Mouse (Mus musculus) CD4-positive, CD25-positive, alpha-beta regulatory T cell, adult 4 months (primary cell): ENCODE measurements around the gene Gm10974. TPM values are rescaled to one million over a fixed set of nuclear protein-coding genes. Genes with fewer than 3 reads are reported as not detected.

Experiments
- ATAC-seq: one replicate; pipeline ENCODE4 v1.8.0; 2017
- polyA plus RNA-seq, 2 experiments: library from polyadenylated mRNA; unstranded; fragments of 100-300 nt; shearing (Covaris generic); gene quantifications; one replicate each; pipeline ENCODE4 v1.2.1; 2017

Gm10974 gene
- polyA plus RNA-seq, 2 experiments from 2014 or later = not detected

DNA sequence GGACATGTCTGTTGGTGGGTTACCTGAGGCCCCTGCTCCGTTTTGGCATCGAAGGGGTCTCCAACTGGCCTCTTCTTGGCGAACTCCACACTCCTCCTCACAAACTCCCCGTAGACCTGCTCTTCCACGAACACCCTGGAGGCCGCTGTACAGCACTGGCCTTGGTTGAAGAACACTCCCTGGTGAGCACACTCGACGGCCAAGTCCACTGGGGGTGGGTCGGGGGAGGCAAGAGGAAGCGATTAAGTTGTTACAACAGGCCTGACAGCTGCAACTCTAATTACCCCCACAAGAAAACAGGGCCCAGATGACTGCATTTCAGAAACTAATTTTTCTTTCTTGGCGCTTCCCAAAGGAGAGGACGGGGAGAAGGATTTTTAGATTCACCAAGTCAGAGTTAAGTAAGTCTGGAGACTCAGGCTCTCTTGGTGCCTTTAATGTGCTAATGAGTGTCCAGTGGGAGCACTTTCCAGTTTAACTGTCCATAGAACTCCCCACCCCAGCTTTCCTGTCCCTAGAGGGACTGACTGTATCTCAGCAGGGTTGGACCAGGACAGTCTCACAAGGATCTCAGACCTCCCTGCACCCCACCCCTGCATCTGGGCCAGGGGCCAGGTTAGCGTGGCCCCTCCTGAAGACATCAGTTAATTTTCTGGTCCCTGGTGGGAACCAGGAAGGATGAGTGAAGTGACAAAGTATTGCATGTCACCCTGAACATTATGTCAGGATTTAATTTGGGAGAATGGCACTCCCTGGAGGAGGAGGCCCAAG, 40.4 kb downstream of the Gm10974 start:
- no peak for ATAC-seq

DNA sequence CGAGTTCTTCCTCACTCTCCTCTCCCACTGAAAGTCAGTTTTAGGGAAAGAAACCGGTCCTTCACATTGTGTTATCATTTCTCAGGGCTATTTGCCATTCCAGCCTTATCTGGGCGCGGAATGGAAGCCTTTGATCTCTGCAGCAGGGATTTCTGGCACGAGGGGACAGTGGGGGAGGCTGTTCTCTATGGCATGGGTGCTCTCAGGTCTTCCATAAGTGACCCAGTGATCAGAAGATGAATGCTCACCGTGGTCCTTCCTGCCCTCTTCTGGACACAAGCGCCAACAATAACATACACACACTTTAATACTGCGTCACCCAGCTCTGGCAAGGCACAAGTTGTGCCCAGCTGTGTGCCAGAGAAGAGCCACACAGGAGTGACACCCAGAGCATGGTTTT, 41.3 kb downstream of the Gm10974 start:
- no peak for ATAC-seq

DNA sequence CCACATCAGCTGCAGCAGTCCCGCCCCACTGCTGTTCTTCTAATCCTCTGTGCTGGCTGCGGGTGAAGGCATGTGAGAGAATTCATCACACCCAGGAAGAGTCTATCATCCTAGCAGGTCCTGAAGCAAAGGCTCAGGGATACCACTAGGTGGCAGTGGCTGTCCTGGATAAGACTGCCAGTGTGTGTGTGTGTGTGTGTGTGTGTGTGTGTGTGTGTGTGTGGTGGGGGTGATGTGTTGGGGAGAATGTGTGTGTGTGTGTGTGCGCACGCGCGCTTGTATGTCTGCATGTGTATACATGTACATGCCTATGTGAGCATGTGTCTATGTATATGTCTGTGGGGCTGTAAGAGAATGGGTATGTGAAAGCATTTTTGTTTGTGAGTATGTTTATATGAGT, 43.7 kb downstream of the Gm10974 start:
- no peak for ATAC-seq

DNA sequence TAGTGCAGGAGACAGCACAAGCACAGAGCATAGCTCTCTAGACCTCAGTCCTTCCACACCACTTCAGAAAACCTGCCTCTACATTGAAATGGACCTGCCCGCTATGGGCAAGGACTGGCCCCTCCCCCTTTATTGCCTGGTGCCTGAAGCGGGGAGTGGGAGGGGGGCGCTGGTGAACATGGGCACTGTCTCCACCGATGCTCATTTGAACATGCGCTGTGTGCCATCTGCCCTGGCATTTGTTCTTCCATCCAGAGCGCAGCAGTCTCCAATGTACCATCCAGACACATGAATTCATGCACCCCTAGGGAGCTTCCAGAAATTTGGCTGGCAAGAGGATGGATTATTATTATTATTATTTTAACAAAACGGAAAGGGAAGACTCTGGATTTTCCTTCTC, 47.4 kb downstream of the Gm10974 start:
- ATAC-seq = no peak

DNA sequence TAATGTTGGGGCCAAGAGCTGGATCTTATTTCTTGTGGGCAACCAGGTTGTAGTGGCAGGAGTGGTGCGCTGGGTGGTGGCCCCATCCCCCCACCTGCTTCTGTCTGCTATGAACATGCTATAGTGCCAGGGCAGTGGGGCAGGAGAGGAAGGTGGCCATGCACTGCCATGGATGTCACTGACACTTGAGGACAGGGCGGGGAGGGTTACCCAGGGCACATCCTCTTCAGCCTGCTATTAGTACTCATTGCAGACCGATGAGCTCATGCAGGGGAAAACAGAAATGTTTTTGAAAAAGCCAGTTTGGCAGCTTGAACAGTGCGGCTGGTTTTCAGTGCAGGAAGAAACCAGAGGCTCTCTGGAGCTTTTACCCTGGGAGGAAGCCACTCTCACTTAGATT, 51.1 kb downstream of the Gm10974 start:
- ATAC-seq = no peak

DNA sequence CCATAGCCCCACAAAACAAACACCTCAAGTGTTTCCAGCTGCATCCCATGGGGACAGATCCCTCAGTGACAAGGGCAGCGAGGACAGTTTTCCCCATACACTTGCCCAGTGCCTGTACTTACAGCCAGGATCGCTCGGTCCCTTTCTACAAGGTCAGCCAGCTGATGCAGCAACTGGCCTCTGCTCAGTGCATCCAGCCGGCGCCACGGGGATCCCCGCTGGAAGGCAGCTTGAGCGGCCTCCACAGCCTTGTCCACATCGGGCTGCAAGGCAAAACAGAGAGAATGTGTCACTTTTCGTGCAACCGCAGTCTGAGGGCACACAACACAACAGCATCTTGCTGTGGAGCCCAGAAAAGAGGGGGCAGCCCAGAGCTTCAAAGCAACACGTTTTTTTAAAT, 53.3 kb downstream of the Gm10974 start:
- ATAC-seq = no peak

DNA sequence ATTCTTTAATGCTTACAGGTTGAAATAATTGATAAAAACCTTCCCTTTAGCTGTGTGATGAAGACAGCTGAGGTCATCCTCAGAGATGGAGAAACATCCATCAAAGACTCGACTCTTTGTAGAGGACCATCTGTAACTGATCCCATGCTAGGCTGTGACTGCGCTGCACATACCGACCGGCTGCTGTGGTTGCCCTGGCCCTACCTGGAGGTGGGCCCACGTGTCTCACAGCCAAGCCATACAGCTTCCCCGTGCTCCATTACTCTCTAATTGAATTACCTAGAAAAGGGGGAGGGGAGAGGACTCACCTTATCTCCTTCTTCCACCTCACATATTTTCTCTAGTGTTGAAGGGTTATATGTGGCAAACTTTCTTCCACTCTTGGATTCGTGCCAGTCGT, 56.2 kb downstream of the Gm10974 start:
- no peak for ATAC-seq

DNA sequence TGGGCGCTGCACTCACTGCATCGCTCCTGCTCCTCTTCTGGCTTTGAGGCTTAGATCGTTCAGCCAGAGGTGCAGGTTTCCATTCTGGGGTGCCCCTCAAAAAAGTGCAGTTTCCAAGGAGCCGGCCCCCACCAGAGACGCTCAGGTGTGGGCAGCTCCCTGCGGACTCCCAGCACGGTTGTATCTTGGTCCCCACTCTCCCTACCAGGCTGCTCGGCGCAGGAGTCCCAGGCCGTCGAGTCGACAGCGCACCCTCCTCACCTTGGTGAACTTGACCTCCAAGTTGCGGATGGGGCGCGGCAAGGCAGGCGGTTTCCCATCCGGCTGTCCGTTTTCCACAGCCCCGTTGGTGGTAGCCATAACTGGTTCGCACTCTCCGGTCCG, 61.3 kb downstream of the Gm10974 start:
- ATAC-seq = no peak

DNA sequence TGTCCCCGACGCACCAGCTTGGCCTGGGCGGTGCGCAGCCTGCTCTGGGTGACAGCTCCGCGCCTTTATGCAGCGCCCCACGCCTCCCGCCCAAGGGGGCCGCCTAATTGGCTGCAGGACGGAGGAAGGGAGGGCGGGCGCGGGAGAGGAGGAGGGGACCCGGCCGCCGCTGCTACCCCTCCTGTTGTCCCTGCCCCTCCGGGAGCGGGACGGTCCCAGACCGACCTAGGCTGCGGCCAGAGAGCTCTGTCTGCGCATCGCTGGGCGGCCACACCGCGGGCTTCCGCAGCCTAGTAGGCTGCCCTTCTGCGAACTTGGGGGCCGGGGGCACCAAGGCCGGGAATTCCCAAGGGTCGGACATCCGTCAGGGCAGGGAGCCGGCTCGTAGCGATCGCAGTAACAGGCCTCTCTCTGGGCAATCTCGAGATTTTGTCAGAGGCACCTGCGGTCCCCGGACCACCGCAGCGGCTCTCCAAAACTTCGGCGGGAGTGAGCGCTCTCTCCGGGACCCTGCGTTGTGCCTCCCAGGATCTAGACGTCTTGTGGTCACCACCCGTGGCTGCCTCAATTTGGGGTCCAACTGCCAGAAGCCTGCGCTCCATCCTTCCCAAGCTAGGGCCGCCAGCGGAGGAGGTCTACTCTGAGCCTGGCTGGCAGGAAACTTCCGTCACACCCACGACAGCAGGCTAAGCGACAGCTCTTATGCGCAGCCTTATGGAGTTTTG, 61.9 kb downstream of the Gm10974 start, which contains the start of gene Aldh1a3:
Aldh1a3 (minus strand) TSS at position 81 of the 725 bp plus-strand sequence.
- ATAC-seq = no peak

DNA sequence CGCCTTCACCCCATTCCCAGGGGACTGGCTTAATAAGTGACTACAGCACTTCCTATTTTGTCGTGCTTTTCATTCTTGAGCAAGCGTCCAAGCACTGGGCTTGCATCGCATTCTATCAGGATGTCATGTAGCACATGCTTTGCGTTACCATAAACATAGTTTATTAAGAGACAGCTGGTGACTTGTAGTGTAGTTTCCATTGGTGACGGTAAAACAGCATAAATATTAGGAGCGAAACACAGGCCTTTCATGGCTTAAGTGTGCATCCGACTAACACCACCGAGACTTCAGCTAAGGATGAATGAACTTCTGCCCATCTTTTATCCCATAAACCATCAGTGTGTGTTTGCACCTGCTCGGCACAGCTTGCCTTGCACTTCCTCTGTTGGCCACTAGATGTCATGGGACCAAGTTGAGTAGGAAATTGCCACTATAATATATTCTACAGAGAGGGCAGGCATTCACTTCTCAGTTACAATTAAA, 68.8 kb downstream of the Gm10974 start:
- no peak for ATAC-seq

Other genes with a start within 250 kb of the Gm10974 start
- gene Lrrk1, start 22.4 kb downstream of the Gm10974 start, polyA plus RNA-seq = 1 to 10 TPM; 2.3 to 5.7 TPM
- under 1 TPM in 1 of 2 experiments, not detected in 1; 0.50 TPM for gene Aldh1a3, start 61.6 kb downstream of the Gm10974 start, polyA plus RNA-seq